ENCODE assay signal across 10 mouse cellular contexts in genomic region chr13:24564706-24565105, GRCm38 (mm10). TPM values are rescaled to one million over a fixed set of nuclear protein-coding genes. Genes with fewer than 3 reads are reported as not detected.
DNase-seq lines count a peak whose midpoint lies in the region; ATAC-seq and TF ChIP-seq lines count a peak whose summit lies in the region.
"Had no signal": no experiment of that assay in that cellular context is flagged by ENCODE, and none has a peak within 500 bp of the region (broad histone marks: within the 10 kb centered on the region; RNA-seq: fewer than 3 reads in every experiment).

No protein-coding gene starts in this region.

- peak overlapping the region; percentile 42 for H3K4me2 ChIP-seq in heart, embryonic 14.5 days (ENCODE audit: low read length)
- H3K4me2 ChIP-seq in lung, embryonic 16.5 days (ENCODE audit: low read depth, low read length): no peak overlapping the region
- no peak overlapping the region for H3K4me2 ChIP-seq in intestine, embryonic 15.5 days (replicated peaks)
- H3K4me2 ChIP-seq in stomach, embryonic 15.5 days: no peak overlapping the region

- DNase-seq in heart, adult 2 months: no peak
- no peak for DNase-seq in lung, adult 2 months
- DNase-seq in left cerebral cortex, postnatal 36 days (ENCODE audit: low spot score in 2 of 2): no peak
- no peak for DNase-seq in frontal cortex, postnatal 36 days (ENCODE audit: low spot score in 2 of 2)
- DNase-seq: cerebellum, adult 8-10 months; thymus, postnatal 4 days had no signal

- peaks cover 19 to 40% of the 10 kb centered on the region in 2 experiments for H3K4me1 ChIP-seq in heart, embryonic 14.5 days (ENCODE audit: control insufficient read depth in 2 of 2, insufficient read depth in 2 of 2, low read length in 2 of 2)
- H3K4me1 ChIP-seq in heart, adult 2 months (ENCODE audit: control insufficient read depth, insufficient read depth, low read length): peaks cover 13% of the 10 kb centered on the region
- peaks cover 31% of the 10 kb centered on the region for H3K4me1 ChIP-seq in lung, embryonic 16.5 days (replicated peaks; ENCODE audit: control insufficient read depth, insufficient read depth, low read length)
- H3K4me1 ChIP-seq in lung, adult 2 months (ENCODE audit: control insufficient read depth, insufficient read depth, low read length): peaks cover 7% of the 10 kb centered on the region
- H3K4me1 ChIP-seq in intestine, embryonic 15.5 days (replicated peaks): peaks cover 16% of the 10 kb centered on the region
- peaks cover 20% of the 10 kb centered on the region; the same call in 1 of the 2 replicates for H3K4me1 ChIP-seq in stomach, embryonic 15.5 days

- peak overlapping the region; percentile 93 to 97 for H3K27ac ChIP-seq in heart, embryonic 14.5 days (replicated peaks in 1 of 2; ENCODE audit: control insufficient read depth in 1 of 2, insufficient read depth in 1 of 2, low read depth in 2 of 2, low read length in 2 of 2)
- no peak overlapping the region; the same call in none of the 2 replicates for H3K27ac ChIP-seq in heart, adult 2 months
- peak overlapping the region; percentile 98 for H3K27ac ChIP-seq in lung, embryonic 16.5 days (ENCODE audit: low read length)
- H3K27ac ChIP-seq in intestine, embryonic 15.5 days: peak overlapping the region; percentile 81
- peak overlapping the region; percentile 87 for H3K27ac ChIP-seq in stomach, embryonic 15.5 days

- peak overlapping the region; percentile 51 for H3K9ac ChIP-seq in heart, embryonic 14.5 days (ENCODE audit: low read length)
- no peak overlapping the region for H3K9ac ChIP-seq in heart, adult 2 months (ENCODE audit: low read depth, low read length)
- 0 out of 2 replicates have a peak overlapping the region, but pooled peaks have one; percentile 43 for H3K9ac ChIP-seq in lung, embryonic 16.5 days (ENCODE audit: low read length)
- no peak overlapping the region for H3K9ac ChIP-seq in intestine, embryonic 15.5 days
- no peak overlapping the region for H3K9ac ChIP-seq in stomach, embryonic 15.5 days

- no peaks in the 10 kb centered on the region for H3K36me3 ChIP-seq in heart, embryonic 14.5 days (ENCODE audit: control insufficient read depth, insufficient read depth, low read length)
- H3K36me3 ChIP-seq in heart, adult 2 months (ENCODE audit: control insufficient read depth, insufficient read depth, low read length): no peaks in the 10 kb centered on the region
- H3K36me3 ChIP-seq in lung, embryonic 16.5 days (ENCODE audit: control insufficient read depth, insufficient read depth, low read length): no peaks in the 10 kb centered on the region
- no peaks in the 10 kb centered on the region for H3K36me3 ChIP-seq in intestine, embryonic 15.5 days
- H3K36me3 ChIP-seq in stomach, embryonic 15.5 days: no peaks in the 10 kb centered on the region

- H3K27me3 ChIP-seq in heart, embryonic 14.5 days (ENCODE audit: control insufficient read depth, insufficient read depth, low read length): no peaks in the 10 kb centered on the region
- no peaks in the 10 kb centered on the region for H3K27me3 ChIP-seq in heart, adult 2 months (ENCODE audit: control insufficient read depth, insufficient read depth, low read length)
- no peaks in the 10 kb centered on the region for H3K27me3 ChIP-seq in lung, embryonic 16.5 days (ENCODE audit: control insufficient read depth, insufficient read depth, low read depth, low read length)
- no peaks in the 10 kb centered on the region for H3K27me3 ChIP-seq in intestine, embryonic 15.5 days (replicated peaks)
- no peaks in the 10 kb centered on the region for H3K27me3 ChIP-seq in stomach, embryonic 15.5 days (replicated peaks)

- WGBS in heart, embryonic 14.5 days: 35% methylated on average over 8 of the region's 8 CpGs
- 69% methylated on average over 8 of the region's 8 CpGs for WGBS in heart, adult 2 months
- 54% methylated on average over 8 of the region's 8 CpGs for WGBS in lung, embryonic 16.5 days
- WGBS in lung, adult 2 months: 65% methylated on average over 8 of the region's 8 CpGs
- 72% methylated on average over 8 of the region's 8 CpGs for WGBS in intestine, embryonic 15.5 days
- 67% methylated on average over 8 of the region's 8 CpGs for WGBS in stomach, embryonic 15.5 days

- no peak overlapping the region for H3K4me3 ChIP-seq in heart, embryonic 14.5 days (ENCODE audit: control insufficient read depth in 1 of 2, insufficient read depth in 1 of 2, low read depth in 1 of 2, low read length in 2 of 2)
- H3K4me3 ChIP-seq in heart, adult 2 months: no peak overlapping the region
- H3K4me3 ChIP-seq in lung, embryonic 16.5 days (ENCODE audit: low read length): no peak overlapping the region
- no peak overlapping the region for H3K4me3 ChIP-seq in lung, adult 2 months (replicated peaks; ENCODE audit: extremely low read depth, low read depth, low read length)
- no peak overlapping the region for H3K4me3 ChIP-seq in intestine, embryonic 15.5 days (replicated peaks)
- H3K4me3 ChIP-seq in stomach, embryonic 15.5 days (replicated peaks): no peak overlapping the region

- no peak for TF ChIP-seq CTCF in heart, adult 2 months (IDR thresholded peaks at IDR 0.05)
- no peak for TF ChIP-seq CTCF in lung, adult 2 months (IDR thresholded peaks at IDR 0.05; ENCODE audit: insufficient read depth, low read length)

- intact Hi-C loops in heart, adult 2 months (cut with DNase I): no loop called here
- intact Hi-C loops in left cerebral cortex, postnatal 36 days (cut with DNase I): no loop called here

- no peak for ATAC-seq in heart, embryonic 14.5 days (ENCODE audit: insufficient number of reproducible peaks, insufficient read depth, low FRiP score, low read depth)
- ATAC-seq in lung, embryonic 16.5 days (ENCODE audit: low read depth): no peak
- ATAC-seq in intestine, embryonic 15.5 days: no peak
- no peak for ATAC-seq in stomach, embryonic 15.5 days (ENCODE audit: insufficient read depth, low FRiP score, low read depth)

- H3K79me2 ChIP-seq in heart, adult 2 months (replicated peaks; ENCODE audit: control insufficient read depth, insufficient read depth, low read length): no peaks in the 10 kb centered on the region

- TF ChIP-seq POLR2A in heart, adult 2 months (IDR thresholded peaks at IDR 0.05; ENCODE audit: insufficient read depth, low read depth, low read length): no peak
- no peak for TF ChIP-seq POLR2A in lung, adult 2 months (IDR thresholded peaks at IDR 0.05; ENCODE audit: borderline replicate concordance, extremely low read depth, low read depth, low read length)

- H3K9me3 ChIP-seq in heart, embryonic 14.5 days (ENCODE audit: control insufficient read depth, low read length): no peaks in the 10 kb centered on the region
- no peaks in the 10 kb centered on the region for H3K9me3 ChIP-seq in lung, embryonic 16.5 days (ENCODE audit: control insufficient read depth, low read length)
- H3K9me3 ChIP-seq in intestine, embryonic 15.5 days: no peaks in the 10 kb centered on the region
- H3K9me3 ChIP-seq in stomach, embryonic 15.5 days: no peaks in the 10 kb centered on the region

- no peak for TF ChIP-seq EP300 in heart, adult 2 months (IDR thresholded peaks at IDR 0.05; ENCODE audit: insufficient read depth, low read depth, low read length)

RNA-seq across cellular contexts. Expression of gene Ripor2, which starts 17.3 kb away (rescaled TPM):
- polyA plus RNA-seq in heart, embryonic 14.5 days (2014; fragmentation: Nextera tagmentation; extraction: Ambion mirVana): 13.1 and 16.5 TPM in 2 replicates
- total RNA-seq in heart, adult 2 months (2021): 1 to 10 TPM; 7.4 to 8.2 TPM
- 4.7 and 5.5 TPM in 2 replicates for polyA plus RNA-seq in heart, adult 2 months (2012; rRNA removed)
- polyA plus RNA-seq in lung, embryonic 16.5 days (2015; fragmentation: Nextera tagmentation; extraction: Ambion mirVana): 4.3 and 5.0 TPM in 2 replicates
- polyA plus RNA-seq in lung, adult 2 months (2012; rRNA removed): 5.3 and 8.8 TPM in 2 replicates
- polyA plus RNA-seq in intestine, embryonic 15.5 days (2015; fragmentation: Nextera tagmentation; extraction: Ambion mirVana): 1.7 and 1.9 TPM in 2 replicates
- 2.7 and 3.3 TPM in 2 replicates for polyA plus RNA-seq in stomach, embryonic 15.5 days (2015; fragmentation: Nextera tagmentation; extraction: Ambion mirVana)
- 10 to 100 TPM; 53.0 to 67.2 TPM for total RNA-seq in left cerebral cortex, postnatal 36 days (2021)

Comparison
In these comparisons a context has a peak if more than half of its experiments do, and no peak if none do; other contexts are left out.
1. H3K9ac ChIP-seq: peak in heart, embryonic 14.5 days (single experiment) and lung, embryonic 16.5 days (single experiment); none in heart, adult 2 months (single experiment), intestine, embryonic 15.5 days (single experiment) and stomach, embryonic 15.5 days (single experiment).